Mouse (Mus musculus) midbrain, embryonic 16.5 days (tissue): Measurements from ENCODE around the gene Apip. TPM values are rescaled to one million over a fixed set of nuclear protein-coding genes. Genes with fewer than 3 reads are reported as not detected.

ENCODE experiments used
- ATAC-seq: fragments of 200-750 bp; cut with Nextera tagmentation; 2 replicates; pipeline ENCODE4 v1.8.0; 2017; ENCODE audit warnings: moderate TSS enrichment
- H3K27ac ChIP-seq: fragments of 300-500 bp; sonication (generic); 2 replicates; pipeline ENCODE4 v1.5.1; 2014; ENCODE audit warnings: mild to moderate bottlenecking, low read length, mixed read lengths
- H3K27me3 ChIP-seq: fragments of 300-500 bp; sonication (generic); 2 replicates; pipeline ENCODE4 v1.6.1; 2014; ENCODE audit warnings: low read depth, low read length, mixed read lengths; ENCODE audit not compliant: control insufficient read depth, insufficient read depth
- H3K36me3 ChIP-seq: fragments of 300-500 bp; sonication (generic); 2 replicates; pipeline ENCODE4 v1.6.1; 2014; ENCODE audit warnings: mild to moderate bottlenecking, low read length, moderate library complexity, mixed read lengths; ENCODE audit not compliant: control insufficient read depth, insufficient read depth
- H3K4me1 ChIP-seq: fragments of 300-500 bp; sonication (generic); 2 replicates; pipeline ENCODE4 v1.6.1; 2014; ENCODE audit warnings: mild to moderate bottlenecking, low read length, mixed read lengths; ENCODE audit not compliant: control insufficient read depth, insufficient read depth
- H3K4me2 ChIP-seq: fragments of 300-500 bp; sonication (generic); 2 replicates; pipeline ENCODE4 v1.6.1; 2014; ENCODE audit warnings: mild to moderate bottlenecking, low read length, mixed read lengths
- H3K4me3 ChIP-seq: fragments of 300-500 bp; sonication (generic); 2 replicates; pipeline ENCODE4 v1.5.1; 2014; ENCODE audit warnings: low read depth, mild to moderate bottlenecking, low read length, moderate library complexity, mixed read lengths
- H3K9ac ChIP-seq: fragments of 300-500 bp; sonication (generic); 2 replicates; pipeline ENCODE4 v1.6.1; 2014; ENCODE audit warnings: low read depth, low read length, mixed read lengths
- H3K9me3 ChIP-seq: fragments of 300-500 bp; sonication (generic); replicated peaks from 2 replicates; pipeline ENCODE4 v1.6.1; 2014; ENCODE audit warnings: mild to moderate bottlenecking, low read length, mixed read lengths; ENCODE audit not compliant: control insufficient read depth, poor library complexity, severe bottlenecking
- WGBS: fragments of 180-500 bp; shearing (Covaris S2); extraction: QIAGEN DNeasy Blood & Tissue Kit; methylation state at CpG from one replicate; pipeline ENCODE4 v1.1.7; 2014; 5-methylcytosine and 5-hydroxymethylcytosine counted together
- polyA plus RNA-seq: library from polyadenylated mRNA; unstranded; fragments of >200 nt; fragmentation: Nextera tagmentation; extraction: Ambion mirVana; gene quantifications from 2 replicates; pipeline ENCODE4 v1.2.1, GENCODE M21; 2015

Apip gene
- polyA plus RNA-seq, 1 experiment from 2014 or later, result 43.0 TPM

DNA sequence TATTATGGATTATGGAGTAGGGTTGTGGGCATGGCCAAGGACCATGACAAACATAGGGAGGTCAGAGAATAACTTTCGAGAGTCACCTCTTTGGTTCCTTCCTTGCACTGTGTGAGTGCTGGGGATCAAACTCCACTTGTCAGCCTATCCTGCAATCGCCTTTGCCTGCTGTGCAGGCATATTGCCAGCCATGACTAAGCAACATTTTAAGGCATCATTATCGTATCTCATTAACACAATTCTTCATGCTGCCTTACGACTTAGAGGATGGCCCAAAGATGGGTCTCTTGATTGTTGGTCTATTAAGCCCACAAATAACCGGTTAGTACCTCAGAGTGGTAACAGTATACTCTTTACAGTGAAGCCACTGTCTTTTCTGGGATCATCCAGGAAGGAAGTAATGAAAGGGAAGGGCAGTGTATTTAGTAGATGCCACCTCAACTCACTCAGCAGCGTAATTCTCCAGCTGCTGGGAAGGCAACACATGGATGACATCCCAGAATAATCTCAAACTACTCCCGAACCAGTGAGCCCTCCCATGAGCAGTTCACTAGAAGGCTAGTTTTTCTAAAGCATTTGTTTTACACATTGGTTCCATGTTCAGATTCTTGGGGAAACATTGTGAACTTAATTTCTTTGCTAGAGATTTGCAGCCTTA is 45.9 kb downstream of the Apip start:
- H3K27ac ChIP-seq, result no peak overlapping the region
- H3K4me1 ChIP-seq, result 0 out of 2 replicates have a peak, but pooled peaks cover 3% of the 10 kb centered on the region
- no peak overlapping the region for H3K4me2 ChIP-seq
- 80% methylated on average over 7 of the region's 7 CpGs for WGBS
- no peaks in the 10 kb centered on the region for H3K9me3 ChIP-seq
- H3K4me3 ChIP-seq, result no peak overlapping the region
- no peaks in the 10 kb centered on the region for H3K27me3 ChIP-seq
- ATAC-seq, result no peak
- no peaks in the 10 kb centered on the region for H3K36me3 ChIP-seq
- no peak overlapping the region for H3K9ac ChIP-seq

DNA sequence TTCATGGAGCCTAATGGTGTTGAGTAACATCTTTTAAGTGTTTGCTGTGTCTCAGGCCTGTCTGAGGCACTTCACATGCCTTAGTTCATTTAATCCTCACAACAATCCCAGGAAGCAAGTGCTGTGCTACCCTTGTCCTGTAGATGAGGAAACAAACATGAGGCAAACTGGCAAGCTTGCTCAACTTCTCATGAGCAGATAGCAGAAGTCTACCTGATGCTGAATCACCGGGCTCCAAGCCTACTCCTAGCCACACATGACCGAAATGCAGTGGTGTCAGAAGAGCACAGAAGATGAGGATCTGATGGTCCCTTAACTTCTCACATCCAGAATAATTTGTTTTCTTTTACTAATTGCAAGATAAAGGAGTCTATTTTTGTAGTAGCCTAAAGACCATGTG is 56.2 kb downstream of the Apip start:
- Histone ChIP-seq H3K4me2 (no peak overlapping the region), H3K36me3 (no peaks in the 10 kb centered on the region), H3K27ac (no peak overlapping the region), H3K4me1 (no peaks in the 10 kb centered on the region), H3K9me3 (no peaks in the 10 kb centered on the region), H3K4me3 (no peak overlapping the region), H3K27me3 (no peaks in the 10 kb centered on the region), H3K9ac (no peak overlapping the region)
- ATAC-seq, result no peak
- 100% methylated on average over 2 of the region's 2 CpGs for WGBS

DNA sequence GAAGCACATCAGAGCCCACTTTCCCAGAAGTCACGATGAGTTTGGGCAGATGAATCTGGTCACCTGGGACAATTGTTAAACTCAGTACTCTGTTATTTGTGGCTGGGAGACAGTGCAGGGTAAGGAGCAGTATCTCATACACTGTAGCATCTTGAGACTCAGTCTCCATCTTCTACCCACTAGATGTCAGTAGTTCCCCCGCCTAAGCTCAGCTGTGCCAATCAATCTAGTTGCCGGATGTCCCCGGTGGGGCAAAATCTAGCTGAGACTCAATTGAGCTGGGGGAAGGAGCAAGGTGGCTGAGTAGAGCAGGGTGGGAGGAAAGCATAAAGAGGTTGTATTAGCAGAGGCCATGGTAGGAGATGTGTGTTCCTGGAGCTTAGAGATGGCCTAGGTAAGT is 57.7 kb downstream of the Apip start:
- Histone ChIP-seq H3K36me3 (no peaks in the 10 kb centered on the region), H3K4me2 (no peak overlapping the region), H3K9me3 (no peaks in the 10 kb centered on the region), H3K27ac (no peak overlapping the region), H3K4me3 (no peak overlapping the region), H3K27me3 (no peaks in the 10 kb centered on the region), H3K4me1 (no peaks in the 10 kb centered on the region), H3K9ac (no peak overlapping the region)
- WGBS, result 28% methylated on average over 4 of the region's 4 CpGs
- ATAC-seq, result no peak

DNA sequence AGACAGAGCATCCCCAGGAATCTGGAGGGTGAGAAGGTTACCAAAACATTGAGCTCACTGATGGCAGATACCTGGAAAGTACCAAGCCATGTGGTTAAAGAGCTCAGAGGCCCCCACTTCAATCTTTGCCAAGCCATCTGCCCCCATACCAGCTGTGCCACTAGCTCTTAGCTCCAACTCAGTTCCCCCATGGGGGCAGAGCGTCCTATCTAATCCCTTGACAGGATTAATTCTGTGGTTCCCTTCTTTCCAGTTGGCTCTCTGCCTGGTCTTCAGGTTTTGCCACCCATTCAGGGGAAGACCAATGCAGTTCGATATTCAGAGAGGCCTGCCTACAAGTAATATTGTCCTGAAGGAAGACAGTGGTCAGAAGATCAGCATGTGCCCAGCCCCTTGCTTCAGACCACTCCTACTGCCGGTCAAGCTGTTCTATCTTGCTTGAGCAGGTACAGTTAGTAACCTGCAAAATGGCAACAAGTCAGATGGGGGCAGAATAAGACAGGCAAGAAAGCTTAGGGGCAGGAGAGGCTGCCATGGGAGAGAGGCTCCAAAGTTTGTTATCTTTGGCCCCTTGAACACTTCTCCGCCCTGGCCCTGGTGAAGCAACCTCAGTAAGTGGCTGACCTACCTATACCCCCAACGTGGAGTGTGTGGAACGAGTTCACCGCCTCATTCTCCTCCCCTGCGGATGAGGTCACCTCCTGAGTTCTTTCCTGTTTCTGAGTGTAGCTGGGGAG is 65.2 kb downstream of the Apip start:
- H3K9ac ChIP-seq, result no peak overlapping the region
- H3K27me3 ChIP-seq, result no peaks in the 10 kb centered on the region
- ATAC-seq, result no peak
- no peaks in the 10 kb centered on the region for H3K9me3 ChIP-seq
- H3K27ac ChIP-seq, result no peak overlapping the region
- no peak overlapping the region for H3K4me3 ChIP-seq
- H3K4me1 ChIP-seq, result no peaks in the 10 kb centered on the region
- H3K36me3 ChIP-seq, result no peaks in the 10 kb centered on the region
- 71% methylated on average over 8 of the region's 8 CpGs for WGBS
- H3K4me2 ChIP-seq, result no peak overlapping the region

Other genes with a start within 250 kb of the Apip start
- 2.5 TPM in 2 replicates for gene Cd44, start 172.0 kb upstream of the Apip start, polyA plus RNA-seq
- gene Pdhx, start 162 bp upstream of the Apip start, polyA plus RNA-seq, result 70.9 and 74.8 TPM in 2 replicates
- 0.10 and 0.19 TPM in 2 replicates for gene Ehf, start 229.6 kb downstream of the Apip start, polyA plus RNA-seq